Mouse (Mus musculus) heart, postnatal 25 days (tissue): ENCODE measurements around the gene Mgat3. TPM values are rescaled to one million over a fixed set of nuclear protein-coding genes. Genes with fewer than 3 reads are reported as not detected.

Source experiments
- DNase-seq: peaks from one replicate; pipeline ENCODE4 v3.0.0; 2022; ENCODE audit warnings: low spot score
- intact Hi-C: fragments of 180-260 bp; cut with DNase I; formaldehyde crosslinking; loops from one replicate; pipeline ENCODE4 v1.15.1; 2025
- total RNA-seq, 2 experiments: library from RNA; stranded (reverse); gene quantifications; 2 replicates each; pipeline ENCODE4 v1.2.3; 2021

Gene Mgat3
- total RNA-seq, 2 experiments from 2014 or later = 1.5 to 1.6 TPM

GRCm38 (mm10) chr15:80254847-80255645, 81.5 kb downstream of the Mgat3 start, which contains the start of gene Atf4:
Gene Atf4, plus strand, starts transcription at chr15:80255184.
- intact Hi-C loops = loop anchor here (1.0 kb wide), 1 partner anchor 20 kb away; the partner anchor contains the start of gene AC140267.1
- peak; percentile 98 for DNase-seq

DNA sequence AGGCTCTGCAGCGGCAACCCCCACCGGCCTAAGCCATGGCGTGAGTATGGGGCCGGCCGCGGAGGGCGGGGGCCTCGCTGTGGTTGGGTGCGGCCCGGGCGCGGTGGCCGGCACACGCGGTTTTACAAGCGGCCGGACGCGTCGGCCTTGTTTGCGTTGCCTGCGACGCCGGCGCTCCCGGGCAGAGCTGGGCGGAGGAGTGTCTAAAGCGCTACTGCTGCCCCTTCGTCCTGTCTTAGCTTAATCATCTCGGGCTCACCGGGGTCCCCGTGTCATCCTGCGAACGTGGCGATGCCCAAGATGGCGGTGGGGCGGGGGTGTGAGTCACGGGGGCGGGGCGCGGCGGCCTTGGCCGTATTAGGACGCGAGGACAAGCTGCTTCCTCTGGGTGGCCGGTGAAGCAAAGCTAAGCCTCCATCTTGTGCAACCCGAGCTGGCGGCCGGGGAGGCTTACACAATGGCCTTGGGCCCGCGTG, 82.2 kb downstream of the Mgat3 start:
- peak; percentile 74 for DNase-seq
- intact Hi-C loops = no loop called here

DNA sequence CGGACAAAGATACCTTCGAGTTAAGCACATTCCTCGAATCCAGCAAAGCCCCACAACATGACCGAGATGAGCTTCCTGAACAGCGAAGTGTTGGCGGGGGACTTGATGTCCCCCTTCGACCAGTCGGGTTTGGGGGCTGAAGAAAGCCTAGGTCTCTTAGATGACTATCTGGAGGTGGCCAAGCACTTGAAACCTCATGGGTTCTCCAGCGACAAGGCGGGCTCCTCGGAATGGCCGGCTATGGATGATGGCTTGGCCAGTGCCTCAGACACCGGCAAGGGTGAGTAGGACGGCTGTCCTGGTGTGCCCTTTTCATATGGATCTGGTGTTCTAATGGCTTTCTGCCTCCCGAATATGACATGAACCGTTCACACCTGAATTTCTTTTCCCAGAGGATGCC, 82.7 kb downstream of the Mgat3 start:
- intact Hi-C loops = no loop called here
- no peak for DNase-seq

- no peak for DNase-seq
- intact Hi-C loops = no loop called here
These were observed 83.4 kb downstream of the Mgat3 start for GRCm38 (mm10) chr15:80256656-80257601.

DNA sequence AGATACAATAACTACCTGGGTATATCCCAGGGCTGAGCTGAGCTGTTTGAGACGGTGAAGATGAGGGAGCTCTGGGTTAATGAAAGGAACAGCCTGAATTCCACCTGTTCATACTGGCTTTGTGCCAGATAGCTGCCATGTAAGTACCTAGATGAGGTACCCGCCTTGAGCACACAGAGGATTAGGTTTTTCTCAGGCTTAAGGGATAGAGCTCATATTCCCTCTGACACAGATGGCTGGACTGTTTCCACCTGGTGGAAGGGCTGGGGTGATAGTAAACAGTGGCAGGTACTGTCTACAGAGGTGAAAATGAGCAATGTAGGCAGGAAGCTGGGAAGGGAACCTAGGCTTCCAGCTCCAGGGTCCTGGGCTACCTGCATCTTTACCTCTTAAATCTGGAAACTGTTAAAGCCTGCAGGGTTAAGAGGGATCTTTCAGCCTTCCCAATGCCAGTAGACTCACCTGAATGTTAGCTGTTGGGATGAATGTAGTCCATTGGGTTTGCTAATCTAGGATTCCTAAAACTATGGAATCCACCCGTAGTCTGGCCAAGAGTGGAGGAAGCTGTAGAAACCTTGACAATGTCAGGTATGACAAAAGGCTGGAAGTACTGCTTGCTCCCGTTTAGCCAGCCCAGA, 84.2 kb downstream of the Mgat3 start:
- no peak for DNase-seq

DNA sequence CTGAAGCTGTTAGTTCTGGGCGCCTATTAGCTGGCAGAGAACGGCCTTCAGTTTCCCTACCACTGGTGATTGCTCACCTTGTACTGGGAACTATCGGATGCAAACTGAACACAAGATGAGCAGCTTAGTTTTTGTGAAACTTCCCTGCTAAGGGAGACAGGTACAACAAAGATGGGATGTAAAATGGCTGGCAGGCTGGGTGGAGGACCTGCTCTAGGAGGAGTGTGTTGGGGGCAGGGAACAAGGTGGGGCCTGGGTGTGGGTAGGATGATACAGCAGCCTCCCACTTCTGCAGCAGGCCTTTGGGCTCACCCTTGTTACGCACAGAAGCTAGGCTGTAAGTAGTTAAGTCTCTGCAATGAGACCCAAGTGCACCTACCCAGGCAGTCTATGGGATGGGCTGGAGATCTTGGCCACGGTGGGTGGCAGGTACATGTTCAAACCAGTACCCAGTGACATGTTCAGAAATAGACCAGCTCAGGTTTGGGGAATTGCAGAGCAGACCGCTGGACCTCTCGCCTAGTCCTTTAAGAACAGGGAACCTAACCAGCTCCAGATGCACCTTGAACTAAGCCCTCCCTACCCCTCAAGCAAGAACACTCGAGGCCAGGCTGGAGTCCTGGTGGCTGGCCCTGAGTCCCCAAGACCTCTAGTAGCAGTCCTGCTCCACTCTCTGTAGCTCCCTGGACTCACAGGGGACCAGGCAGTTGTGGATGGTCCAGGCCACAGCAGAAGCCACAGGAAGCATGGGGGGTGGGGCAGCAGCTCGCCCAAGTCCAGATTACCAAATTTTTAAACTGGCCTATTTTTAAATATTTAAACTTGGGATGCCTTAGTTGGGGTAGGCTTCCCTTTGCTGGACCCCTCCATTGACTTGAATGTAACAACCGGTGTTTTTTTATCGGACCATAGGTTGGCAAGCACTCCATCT, 85.0 kb downstream of the Mgat3 start:
- intact Hi-C loops = no loop called here
- DNase-seq = no peak

More for the DNA sequence above, 84.2 kb downstream of the Mgat3 start:
- intact Hi-C loops = no loop called here

- intact Hi-C loops = loop anchor here (5.0 kb wide), 1 partner anchor 32 kb away; no protein-coding TSS in a partner anchor
- no peak for DNase-seq
These were observed 86.0 kb downstream of the Mgat3 start for GRCm38 (mm10) chr15:80259406-80260045.

GRCm38 (mm10) chr15:80260677-80261076, 87.2 kb downstream of the Mgat3 start:
- peak; percentile 52 for DNase-seq
- intact Hi-C loops = loop anchor here (5.0 kb wide), 1 partner anchor 33 kb away; no protein-coding TSS in a partner anchor

GRCm38 (mm10) chr15:80261100-80261499, 87.6 kb downstream of the Mgat3 start:
- intact Hi-C loops = loop anchor here (5.0 kb wide), 1 partner anchor 34 kb away; no protein-coding TSS in a partner anchor
- no peak for DNase-seq

GRCm38 (mm10) chr15:80263610-80264575, 90.4 kb downstream of the Mgat3 start, which contains the start of gene Rps19bp1:
Gene Rps19bp1, minus strand, starts transcription at chr15:80264315.
- intact Hi-C loops = loop anchor here (5.0 kb wide), 1 partner anchor 37 kb away; no protein-coding TSS in a partner anchor

More at GRCm38 (mm10) chr15:80263610-80264575, 90.4 kb downstream of the Mgat3 start, which contains the start of gene Rps19bp1:
- DNase-seq = peak; percentile 76

Other genes with a start within 250 kb of the Mgat3 start
- gene Cbx7, start 202.6 kb upstream of the Mgat3 start, total RNA-seq = 1 to 10 TPM; 9.4 to 9.8 TPM
- gene Pdgfb, start 158.7 kb upstream of the Mgat3 start, total RNA-seq = 10 to 100 TPM; 24.5 to 33.8 TPM
- 10 to 100 TPM; 77.5 to 92.2 TPM for gene Syngr1, start 82.4 kb upstream of the Mgat3 start, total RNA-seq
- 100 to 1,000 TPM; 154 to 183 TPM for gene Rpl3, start 81.9 kb upstream of the Mgat3 start, total RNA-seq
- gene Tab1, start 40.6 kb upstream of the Mgat3 start, total RNA-seq = 10 to 100 TPM; 23.7 to 26.5 TPM
- 10 to 100 TPM; 29.2 to 32.3 TPM for gene Mief1, start 60.3 kb downstream of the Mgat3 start, total RNA-seq
- 10 to 100 TPM; 16.1 to 21.0 TPM for gene AC140267.1, start 62.1 kb downstream of the Mgat3 start, total RNA-seq
- gene Atf4, start 81.5 kb downstream of the Mgat3 start, total RNA-seq = 10 to 100 TPM; 58.3 to 81.7 TPM
- gene Rps19bp1, start 90.6 kb downstream of the Mgat3 start, total RNA-seq = 10 to 100 TPM; 15.5 to 15.9 TPM
- gene Cacna1i, start 113.5 kb downstream of the Mgat3 start, total RNA-seq = under 1 TPM in 1 of 2 experiments, not detected in 1; 0.36 TPM